Mouse (Mus musculus) lung, postnatal 36 days (tissue): ENCODE results near the gene Clhc1.

Source experiments
- DNase-seq: peaks from one replicate; pipeline ENCODE4 v3.0.0; 2022; ENCODE audit warnings: mixed read lengths

The Clhc1 gene

DNA sequence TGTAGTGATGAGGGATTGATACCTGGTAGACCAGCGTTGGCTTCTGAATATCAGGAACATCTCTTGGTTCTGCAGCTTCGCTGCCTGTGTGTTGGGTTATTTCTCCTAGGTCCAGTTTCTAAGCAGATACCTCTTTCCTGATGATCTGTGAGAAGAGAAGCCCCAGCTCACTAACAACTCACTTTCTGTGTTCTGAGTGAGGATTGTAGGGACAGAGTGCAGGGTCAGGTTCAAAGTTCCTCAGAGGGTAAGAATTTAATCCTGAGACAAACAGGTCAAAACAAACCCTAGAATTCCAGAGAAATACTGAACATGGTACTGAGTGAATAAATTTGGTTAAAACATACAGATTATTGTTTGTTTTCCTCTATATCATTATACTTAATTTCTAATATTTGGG, 15.7 kb downstream of the Clhc1 start:
- no peak for DNase-seq

DNA sequence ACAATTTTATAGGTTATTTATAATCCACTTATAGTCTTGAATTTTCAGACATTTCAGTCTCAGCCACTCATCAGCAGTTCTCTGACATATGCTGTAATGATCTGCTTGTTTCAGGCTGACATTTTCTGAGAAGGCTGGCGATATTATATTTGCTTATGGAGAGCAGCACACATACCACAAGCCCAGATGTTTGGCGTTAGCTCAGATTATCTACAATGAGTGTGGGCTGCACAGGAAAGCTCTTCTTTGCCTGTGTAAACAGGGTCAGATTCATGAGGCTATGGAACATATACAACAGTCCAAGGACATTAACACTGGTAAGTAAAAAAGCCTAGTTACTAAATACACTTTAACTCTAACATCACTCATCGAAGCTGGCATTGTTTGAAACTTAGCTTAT, 23.8 kb downstream of the Clhc1 start:
- no peak for DNase-seq

DNA sequence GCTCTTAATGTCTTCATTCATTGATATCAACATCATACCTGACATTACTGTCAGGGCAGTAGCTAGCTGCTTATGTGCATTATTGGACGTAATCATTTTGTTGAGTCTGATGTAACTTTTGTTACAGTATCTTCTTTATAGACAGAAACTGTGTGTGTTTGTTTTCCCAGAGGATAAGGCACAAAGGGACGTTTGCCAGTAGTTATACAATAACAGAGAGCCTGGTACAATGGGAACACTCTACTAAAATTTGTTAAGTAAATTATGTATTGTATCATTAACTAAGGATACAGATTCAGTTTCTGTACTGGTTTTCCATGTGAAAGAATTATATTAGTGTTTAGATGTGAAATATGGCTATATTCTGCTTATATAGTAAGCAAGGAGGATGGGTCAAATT, 24.9 kb downstream of the Clhc1 start:
- no peak for DNase-seq

DNA sequence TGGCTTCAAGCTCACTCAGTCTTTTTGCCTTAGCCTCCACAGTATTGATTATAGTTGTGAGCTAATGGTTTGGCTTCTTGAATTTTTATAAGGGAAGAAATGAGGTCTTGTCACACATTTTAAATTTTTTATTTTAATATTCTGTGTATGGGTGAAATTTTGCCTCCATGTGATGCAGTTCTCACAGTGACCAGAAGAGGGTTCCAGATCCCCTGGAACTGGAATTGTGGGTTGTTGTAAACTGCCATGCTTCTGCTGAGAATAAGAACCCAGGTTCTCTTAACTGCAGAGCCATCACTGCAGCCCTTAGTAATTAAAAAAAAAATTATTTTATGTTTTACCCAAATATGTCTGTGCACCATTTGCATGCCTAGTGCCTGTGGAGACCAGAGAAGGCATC, 31.9 kb downstream of the Clhc1 start:
- peak; percentile 17 for DNase-seq

DNA sequence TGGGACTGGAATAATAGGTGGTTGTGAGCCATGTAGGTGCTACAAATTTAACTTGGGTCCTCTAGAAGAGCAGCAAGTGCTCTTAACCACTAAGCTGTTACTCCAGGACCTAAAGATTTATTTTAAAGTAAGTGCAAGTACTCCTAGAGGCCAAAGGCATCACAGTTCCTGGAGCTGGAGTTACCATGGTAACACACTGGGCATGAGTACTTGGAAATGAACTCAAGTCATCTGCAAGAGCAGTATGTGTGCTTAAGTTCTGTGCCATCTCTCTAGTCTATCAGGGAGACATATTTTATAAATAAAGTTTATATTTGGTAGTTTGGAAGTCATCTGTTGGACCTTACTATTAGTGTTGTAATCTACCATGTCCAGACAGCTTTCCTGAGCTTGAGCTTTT, 47.5 kb downstream of the Clhc1 start:
- no peak for DNase-seq

DNA sequence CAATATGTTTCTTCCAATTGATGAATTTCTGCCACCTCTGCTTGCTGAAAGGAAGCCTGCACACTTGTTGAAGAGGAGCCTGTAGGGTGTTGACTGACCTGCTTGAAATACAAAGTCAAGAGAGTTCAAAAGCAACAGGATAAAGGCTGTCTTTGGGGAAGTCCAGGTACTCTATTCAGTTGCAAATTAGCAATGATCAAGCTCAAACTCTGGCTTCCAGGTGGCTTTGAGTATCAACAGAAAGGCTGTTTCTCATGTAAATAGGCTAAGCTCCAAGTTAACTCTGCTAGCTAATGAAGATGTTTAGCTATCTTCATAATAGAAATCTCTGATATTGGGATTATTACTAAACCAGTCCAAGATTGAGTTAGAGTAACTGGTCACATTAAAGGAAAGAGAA, 49.4 kb downstream of the Clhc1 start:
- no peak for DNase-seq

DNA sequence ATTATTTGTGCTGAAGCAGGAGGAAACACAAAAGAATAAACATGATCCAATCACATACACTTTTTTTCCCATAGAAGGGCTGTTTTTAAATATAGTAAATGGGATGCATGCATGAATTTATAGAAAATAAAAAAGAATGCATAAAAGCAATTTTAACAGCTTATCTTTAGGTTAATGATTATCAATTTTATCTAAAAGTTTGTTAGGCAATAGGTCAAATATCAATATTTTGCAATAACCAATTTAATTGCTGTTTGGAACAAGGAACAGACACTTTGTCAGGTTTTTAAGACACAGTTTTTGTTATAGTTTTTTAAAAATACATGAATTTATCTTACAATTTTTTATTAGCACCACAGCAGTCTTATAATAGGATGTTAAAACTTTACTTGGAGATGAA, 51.2 kb downstream of the Clhc1 start:
- no peak for DNase-seq

DNA sequence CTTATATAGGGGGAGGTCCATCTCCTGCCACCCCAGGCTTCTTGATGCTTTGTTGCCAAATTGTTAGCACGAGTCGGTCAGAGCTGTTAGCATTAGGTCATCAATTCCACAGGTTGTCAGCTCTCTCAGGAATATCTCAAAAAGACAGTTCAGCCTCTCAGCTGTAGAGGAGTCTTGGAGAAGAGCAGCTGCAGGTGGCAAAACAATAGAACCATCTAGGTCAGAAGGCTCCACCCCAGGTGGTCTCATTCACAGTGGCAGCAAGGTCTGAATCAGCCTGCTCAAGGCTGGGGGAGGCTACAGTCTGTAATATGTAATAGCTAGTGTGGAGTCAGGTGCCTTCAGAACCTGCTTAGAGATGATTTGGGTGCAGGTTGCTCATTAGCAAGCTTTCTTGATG, 55.8 kb downstream of the Clhc1 start:
- no peak for DNase-seq

DNA sequence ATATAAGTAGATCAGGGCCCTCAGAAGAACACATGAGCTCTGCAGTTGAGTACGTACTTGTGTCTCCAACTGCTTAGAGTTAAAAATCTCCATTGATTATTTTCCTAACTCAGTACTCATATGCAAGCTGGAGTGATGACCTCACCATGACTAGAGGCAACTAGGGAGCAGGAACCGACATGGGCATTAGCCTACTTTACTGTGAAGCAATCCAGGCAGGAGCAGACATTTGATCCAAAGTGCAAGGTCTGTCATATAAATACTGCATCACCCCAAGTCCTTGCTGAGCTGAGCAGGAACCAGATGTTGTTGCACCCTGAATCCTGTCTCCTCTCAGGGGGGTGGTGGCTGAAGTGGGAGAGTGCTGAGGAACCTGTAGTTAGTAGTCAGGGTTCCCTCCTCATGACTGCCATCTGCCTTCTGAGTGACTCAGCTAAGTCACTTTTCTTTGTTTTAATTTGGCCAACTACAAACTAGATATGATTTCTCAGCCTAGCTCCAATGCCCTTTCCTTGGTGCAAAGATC, 59.8 kb downstream of the Clhc1 start:
- no peak for DNase-seq

DNA sequence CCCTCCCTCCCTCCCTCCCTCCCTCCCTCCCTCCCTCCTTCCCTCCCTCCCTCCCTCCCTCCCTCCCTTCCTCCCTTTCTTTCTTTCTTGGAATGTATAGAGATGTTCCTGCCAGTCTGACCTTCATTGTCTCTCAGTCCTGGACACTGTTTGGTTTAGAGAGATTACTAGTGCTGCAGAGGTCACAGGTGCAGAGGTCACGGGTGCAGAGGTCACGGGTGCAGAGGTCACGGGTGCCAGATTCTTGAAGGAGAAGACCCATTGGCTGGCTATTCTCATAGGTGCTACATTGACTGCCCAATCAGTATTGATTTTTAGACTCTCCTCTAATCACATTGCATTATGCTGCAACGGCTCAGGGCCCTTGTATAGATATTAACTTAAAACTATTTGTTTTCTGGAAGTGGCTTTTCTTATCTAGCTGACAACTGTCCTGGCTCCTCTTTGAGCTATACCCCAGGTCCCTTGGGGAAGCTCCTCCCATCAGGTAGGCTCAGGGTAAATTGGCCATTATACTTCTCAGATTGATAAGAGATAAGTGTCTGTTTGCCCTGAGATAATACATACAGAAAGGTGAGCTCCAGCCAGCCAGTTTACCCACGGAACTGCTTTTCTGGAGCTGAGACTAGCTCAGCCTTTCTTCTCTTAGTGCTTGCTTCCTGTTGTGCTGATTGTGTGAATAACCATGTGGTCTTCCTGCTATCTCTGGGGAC, 62.2 kb downstream of the Clhc1 start:
- no peak for DNase-seq

DNA sequence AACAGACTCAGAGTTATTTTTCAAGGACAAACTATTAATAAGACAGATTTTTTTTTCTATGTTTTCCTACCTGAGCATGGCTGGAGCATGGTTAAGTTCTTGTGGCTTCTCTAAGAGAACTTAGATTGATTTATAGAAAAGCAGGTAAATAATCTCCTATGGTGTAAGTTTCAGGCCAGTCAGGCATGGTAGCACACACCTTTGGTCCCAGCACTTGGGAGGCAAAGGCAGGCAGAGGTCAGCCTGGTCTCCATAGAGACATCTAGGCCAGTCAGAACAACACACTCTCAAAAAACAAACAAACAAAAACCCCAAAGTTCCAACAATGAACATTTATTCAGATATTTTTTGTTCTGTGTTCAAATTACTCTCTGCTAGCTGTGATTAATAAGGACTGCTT, 64.3 kb downstream of the Clhc1 start:
- no peak for DNase-seq

DNA sequence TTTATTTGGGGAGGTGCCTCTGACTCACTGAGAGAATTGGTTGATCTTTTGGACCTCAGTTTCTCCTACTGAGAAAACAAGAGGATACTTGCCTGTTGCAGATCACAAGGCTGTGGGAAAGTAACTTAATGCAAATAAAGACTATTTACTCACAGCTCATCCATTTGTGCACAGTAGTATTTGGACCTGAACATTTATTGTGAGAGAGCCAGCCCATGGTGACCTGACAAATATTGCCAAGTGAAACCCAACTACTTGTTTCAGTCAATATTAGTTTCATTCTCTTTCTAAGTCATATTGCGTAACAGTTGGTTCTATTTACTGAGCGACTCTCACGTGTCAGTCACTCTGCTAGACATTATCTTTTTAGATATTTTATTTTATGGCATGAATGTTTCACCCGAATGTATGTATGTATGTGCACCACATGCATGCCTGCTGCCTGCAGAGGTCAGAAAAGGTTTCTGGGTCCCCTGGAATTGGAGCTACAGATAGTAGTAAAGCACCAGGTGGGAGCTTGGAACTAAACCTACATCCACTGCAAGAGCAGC, 65.5 kb downstream of the Clhc1 start:
- DNase-seq, result no peak

DNA sequence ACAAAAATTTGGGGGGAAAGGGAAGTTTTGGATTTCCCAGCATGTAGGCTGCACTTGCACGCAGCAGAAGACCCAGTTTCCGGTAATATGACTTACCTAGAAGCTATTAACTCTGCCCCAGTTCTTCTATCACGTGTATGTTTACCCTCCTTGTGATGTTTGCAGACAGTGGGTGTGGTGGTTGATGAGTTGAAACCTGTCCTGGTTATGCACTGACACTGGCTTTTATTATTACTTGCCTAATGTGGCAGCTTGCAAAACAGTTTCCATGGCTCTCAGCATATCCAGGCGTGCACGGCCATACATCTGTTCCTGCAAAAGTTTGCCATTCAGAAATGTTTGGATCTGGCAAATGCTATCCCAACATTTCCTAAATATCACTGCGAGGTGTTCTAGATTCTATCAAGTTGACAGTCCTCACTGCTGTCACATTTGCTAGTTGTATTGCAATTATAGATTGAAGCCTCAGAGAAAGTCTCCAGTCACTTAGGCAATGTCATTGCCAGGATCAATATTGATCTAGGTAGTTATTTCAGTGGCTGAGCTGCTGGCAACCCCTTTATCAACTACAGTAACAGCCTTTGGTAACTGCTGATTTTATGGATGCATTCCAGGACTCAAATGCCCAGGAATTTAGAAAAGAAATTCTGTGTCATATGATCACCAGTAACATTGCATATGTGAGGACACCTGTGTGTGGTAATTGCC, 66.6 kb downstream of the Clhc1 start:
- DNase-seq, result no peak

DNA sequence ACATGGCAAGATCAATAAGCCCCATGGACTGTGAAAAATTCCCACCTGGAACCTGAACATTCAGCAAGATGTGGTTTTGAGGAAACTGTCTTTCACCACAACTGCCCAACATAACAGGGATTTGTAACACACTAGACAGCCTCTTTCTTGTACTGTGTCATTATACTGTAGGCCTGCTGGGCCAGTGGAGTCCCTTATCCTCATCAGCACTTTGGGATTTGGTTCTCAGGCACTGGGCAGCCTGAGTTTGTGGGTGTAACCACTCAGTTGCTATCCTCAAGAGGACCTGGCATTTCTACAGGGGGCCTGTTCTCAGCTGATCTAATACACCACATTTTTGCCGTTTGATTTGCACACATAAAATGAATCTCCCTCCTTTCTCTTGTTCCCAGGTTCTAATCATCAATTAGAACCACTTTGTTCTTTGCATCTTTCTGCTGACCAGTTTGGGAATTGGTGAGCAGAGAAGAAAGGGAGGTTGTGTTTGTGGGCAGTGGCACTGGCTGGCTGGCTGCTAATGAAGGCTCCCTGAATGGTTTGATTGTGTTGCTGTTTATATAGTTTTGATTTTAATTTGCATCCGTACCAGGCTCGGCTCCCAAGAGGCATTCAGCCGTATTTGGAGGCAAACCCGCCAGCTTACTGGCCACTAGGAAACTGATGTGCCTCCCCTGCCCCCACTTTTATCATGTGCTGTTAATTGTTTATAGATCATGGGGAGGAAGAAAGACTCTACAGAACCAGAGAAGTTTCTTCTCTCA, 74.5 kb downstream of the Clhc1 start:
- no peak for DNase-seq

DNA sequence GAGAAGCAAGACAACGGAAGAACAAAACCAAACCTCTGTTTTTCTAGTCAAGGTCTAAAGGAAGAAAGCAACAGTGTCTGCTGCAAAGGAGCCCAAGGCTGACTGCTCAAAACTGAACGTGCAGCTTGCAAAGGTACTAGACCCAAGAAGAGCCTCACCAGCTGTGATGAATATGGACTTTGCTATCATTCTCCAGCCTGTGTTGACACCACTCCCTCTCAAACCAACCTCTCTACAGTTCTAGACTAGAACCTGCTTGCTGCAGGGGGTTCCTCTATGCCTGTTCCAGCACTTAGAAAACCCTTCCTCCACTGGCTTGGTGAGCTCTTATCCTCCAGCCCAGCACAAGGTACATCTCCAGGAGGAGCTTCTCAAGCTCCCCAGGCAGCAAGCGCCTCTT, 75.6 kb downstream of the Clhc1 start:
- no peak for DNase-seq

DNA sequence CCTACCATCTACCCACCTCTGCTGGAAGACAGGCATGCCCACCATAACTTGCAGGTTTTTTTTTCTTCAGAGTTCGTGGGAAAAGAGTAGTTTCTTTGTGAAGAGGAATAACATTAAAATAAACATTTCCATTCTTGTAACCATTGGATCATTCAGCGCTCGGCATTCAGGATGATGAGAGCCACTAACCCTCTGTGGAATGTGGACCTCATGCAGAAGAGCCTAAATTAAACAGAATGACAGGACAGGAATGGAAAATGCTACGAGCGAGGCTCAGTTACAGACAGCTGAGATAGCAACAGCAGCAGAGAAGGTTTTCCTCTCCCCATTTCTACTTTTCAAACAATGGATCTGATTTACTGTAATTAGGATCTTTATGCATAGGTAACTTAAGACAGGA, 78.8 kb downstream of the Clhc1 start:
- DNase-seq, result no peak

DNA sequence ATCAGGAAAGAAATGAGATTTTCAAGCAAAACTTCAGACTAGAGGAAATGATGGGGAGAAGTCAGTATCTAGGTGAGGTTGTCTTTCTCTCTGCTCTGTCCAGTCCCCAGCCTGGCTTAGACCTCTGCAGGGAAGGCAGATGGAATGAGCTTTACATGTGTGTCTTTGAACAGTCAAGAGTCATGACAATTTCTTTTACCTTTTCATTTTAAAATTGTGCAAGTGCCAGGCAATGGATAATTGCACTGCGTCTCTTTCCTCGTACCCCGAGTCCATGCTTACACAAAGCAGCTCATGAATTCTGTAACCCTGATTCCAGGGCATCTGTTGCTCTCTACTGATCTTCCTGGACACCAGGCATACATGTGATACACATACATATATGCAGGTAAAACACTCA, 80.0 kb downstream of the Clhc1 start:
- DNase-seq, result no peak
